Mouse (Mus musculus): ENCODE measurements at regions not wholly inside any gene's neighbourhood (a gene's known extent, or its start where the extent isn't known, plus 50 kb on each side); places are given as distances from the start of the nearest gene placed in this dataset.

GRCm38 (mm10) chr12:10572378-10572650, 181.7 kb downstream of the Rdh14 start:
- DNase-seq (ENCODE audit: low spot score in 2 of 2), result peak in 1 of 2 experiments; percentile 5

GRCm38 (mm10) chr12:10573381-10573780, 182.8 kb downstream of the Rdh14 start:
- DNase-seq (ENCODE audit: low spot score in 2 of 2), result no peak

GRCm38 (mm10) chr12:10582840-10583614, 192.5 kb downstream of the Rdh14 start:
- no peak for DNase-seq (ENCODE audit: low spot score in 2 of 2)

GRCm38 (mm10) chr12:10584026-10584425, 193.5 kb downstream of the Rdh14 start:
- no peak for DNase-seq (ENCODE audit: low spot score in 2 of 2)

GRCm38 (mm10) chr12:10589537-10589936, 199.0 kb downstream of the Rdh14 start:
- peak; percentile 44 to 86 for DNase-seq (ENCODE audit: low spot score in 2 of 2)

- DNase-seq (ENCODE audit: low spot score in 2 of 2), result peak; percentile 60 to 77
Measured at GRCm38 (mm10) chr12:10597976-10598746, 207.6 kb downstream of the Rdh14 start.

GRCm38 (mm10) chr12:10600111-10600510, 209.5 kb downstream of the Rdh14 start:
- DNase-seq (ENCODE audit: low spot score in 2 of 2), result no peak

- no peak for DNase-seq (ENCODE audit: low spot score in 2 of 2)
Measured at GRCm38 (mm10) chr12:10618319-10618718, 227.7 kb downstream of the Rdh14 start.

- no peak for DNase-seq (ENCODE audit: low spot score in 2 of 2)
Measured at GRCm38 (mm10) chr12:10620541-10620940, 230.0 kb downstream of the Rdh14 start.

- no peak for DNase-seq (ENCODE audit: low spot score in 2 of 2)
Measured at GRCm38 (mm10) chr12:10638591-10638990, 248.0 kb downstream of the Rdh14 start.

- DNase-seq (ENCODE audit: low spot score in 2 of 2), result peak; percentile 1 to 3
Measured at GRCm38 (mm10) chr12:10654466-10655184, 264.1 kb downstream of the Rdh14 start.

GRCm38 (mm10) chr12:10655185-10655544, 264.6 kb downstream of the Rdh14 start:
- DNase-seq (ENCODE audit: low spot score in 2 of 2), result no peak

GRCm38 (mm10) chr12:10658826-10659225, 268.3 kb downstream of the Rdh14 start:
- DNase-seq (ENCODE audit: low spot score in 2 of 2), result no peak

- DNase-seq (ENCODE audit: low spot score in 2 of 2), result no peak
Measured at GRCm38 (mm10) chr12:10686747-10687146, 296.2 kb downstream of the Rdh14 start.

Data from frontal cortex, postnatal 36 days (tissue).